Mouse (Mus musculus) cerebellum, adult 2 months (tissue): ENCODE data around the gene Plxna2. TPM values are rescaled to one million over a fixed set of nuclear protein-coding genes. Genes with fewer than 3 reads are reported as not detected.
A peak's percentile ranks its signal among the peaks of the same experiment; 100 is the strongest.

Experiments
- DNase-seq, 2 experiments: peaks; one replicate each; pipeline ENCODE4 v3.0.0; 2021
- H3K27ac ChIP-seq: fragments of 200-500 bp; 2 replicates; pipeline ENCODE4 v1.5.1; 2012; ENCODE audit warnings: low read length, control low read depth, inconsistent platforms; ENCODE audit not compliant: insufficient read depth
- H3K27me3 ChIP-seq: fragments of 200-500 bp; 2 replicates; pipeline ENCODE4 v1.6.1; 2012; ENCODE audit warnings: inconsistent platforms, mild to moderate bottlenecking, low read length, moderate library complexity; ENCODE audit not compliant: control insufficient read depth, insufficient read depth
- H3K4me1 ChIP-seq: fragments of 200-500 bp; 2 replicates; pipeline ENCODE4 v1.6.1; 2011; ENCODE audit warnings: low read length; ENCODE audit not compliant: control insufficient read depth, insufficient read depth
- H3K4me3 ChIP-seq: fragments of 200-500 bp; replicated peaks from 2 replicates; pipeline ENCODE3; 2011; ENCODE audit warnings: mild to moderate bottlenecking, low read depth, low read length, control low read depth; ENCODE audit not compliant: insufficient read depth
- CTCF ChIP-seq: fragments of 200-500 bp; IDR thresholded peaks from 2 replicates; pipeline ENCODE4 v1.5.1; 2011; ENCODE audit warnings: low read depth, mild to moderate bottlenecking, control low read depth, low read length, moderate library complexity, borderline replicate concordance; ENCODE audit not compliant: insufficient read depth
- POLR2A ChIP-seq: fragments of 200-500 bp; IDR thresholded peaks from 2 replicates; pipeline ENCODE4 v1.6.1; 2011; ENCODE audit warnings: low read length, control low read depth, borderline replicate concordance; ENCODE audit not compliant: insufficient read depth
- WGBS: fragments of 180-500 bp; shearing (Covaris S2); methylation state at CpG from one replicate; pipeline ENCODE4 v1.1.7; 2018; 5-methylcytosine and 5-hydroxymethylcytosine counted together
- polyA plus RNA-seq: library from polyadenylated mRNA; depleted of rRNA; stranded (reverse); fragments of >200 nt; gene quantifications from 2 replicates; pipeline ENCODE4 v1.2.3, GENCODE M21; 2012

Plxna2 gene
- polyA plus RNA-seq, 1 experiment = 18.0 TPM

GRCm38 (mm10) chr1:194675106-194675890 is 57.3 kb downstream of the Plxna2 start:
- no peak overlapping the region for H3K4me3 ChIP-seq

GRCm38 (mm10) chr1:194675891-194676200 is 57.8 kb downstream of the Plxna2 start:
- WGBS = 68% methylated on average over 2 of the region's 2 CpGs
- no peak overlapping the region for H3K27ac ChIP-seq
- H3K4me1 ChIP-seq = peaks cover 9% of the 10 kb centered on the region
- H3K27me3 ChIP-seq = no peaks in the 10 kb centered on the region
- TF ChIP-seq CTCF (no peak), POLR2A (no peak)
- DNase-seq = no peak
- no peak overlapping the region for H3K4me3 ChIP-seq

More at GRCm38 (mm10) chr1:194675106-194675890, 57.3 kb downstream of the Plxna2 start:
- peak in 1 of 2 experiments; percentile 36 for DNase-seq
- Histone ChIP-seq H3K4me1 (peaks cover 8% of the 10 kb centered on the region), H3K27ac (no peak overlapping the region), H3K27me3 (no peaks in the 10 kb centered on the region)
- 69% methylated on average over 3 of the region's 3 CpGs for WGBS
- TF ChIP-seq CTCF (no peak), POLR2A (no peak)

- Histone ChIP-seq H3K27ac (no peak overlapping the region), H3K27me3 (no peaks in the 10 kb centered on the region), H3K4me1 (peaks cover 20% of the 10 kb centered on the region), H3K4me3 (no peak overlapping the region)
- no peak for DNase-seq
- TF ChIP-seq POLR2A (no peak), CTCF (no peak)
- 86% methylated on average over 3 of the region's 3 CpGs for WGBS
Observed at GRCm38 (mm10) chr1:194677878-194678277, 59.9 kb downstream of the Plxna2 start.

GRCm38 (mm10) chr1:194679147-194679546 is 61.1 kb downstream of the Plxna2 start:
- no peak for DNase-seq
- H3K4me1 ChIP-seq = peaks cover 24% of the 10 kb centered on the region
- H3K4me3 ChIP-seq = no peak overlapping the region
- H3K27me3 ChIP-seq = no peaks in the 10 kb centered on the region
- TF ChIP-seq POLR2A (no peak), CTCF (no peak)
- H3K27ac ChIP-seq = no peak overlapping the region

- Histone ChIP-seq H3K27ac (no peak overlapping the region), H3K4me3 (no peak overlapping the region), H3K27me3 (no peaks in the 10 kb centered on the region), H3K4me1 (peaks cover 24% of the 10 kb centered on the region)
- TF ChIP-seq CTCF (no peak), POLR2A (no peak)
- DNase-seq = no peak
- WGBS = 69% methylated on average over 2 of the region's 2 CpGs
Observed at GRCm38 (mm10) chr1:194680136-194680535, 62.1 kb downstream of the Plxna2 start.

GRCm38 (mm10) chr1:194682021-194682420 is 64.0 kb downstream of the Plxna2 start:
- Histone ChIP-seq H3K4me3 (no peak overlapping the region), H3K4me1 (peaks cover 21% of the 10 kb centered on the region), H3K27me3 (no peaks in the 10 kb centered on the region), H3K27ac (no peak overlapping the region; the same call in 1 of the 2 replicates)
- no peak for TF ChIP-seq POLR2A
- no peak for TF ChIP-seq CTCF
- DNase-seq = peak; percentile 75 to 88

- DNase-seq = no peak
- peaks cover 21% of the 10 kb centered on the region for H3K4me1 ChIP-seq
- TF ChIP-seq CTCF (no peak), POLR2A (no peak)
- no peaks in the 10 kb centered on the region for H3K27me3 ChIP-seq
- H3K4me3 ChIP-seq = no peak overlapping the region
- H3K27ac ChIP-seq = no peak overlapping the region
- 71% methylated on average over 3 of the region's 3 CpGs for WGBS
Observed at GRCm38 (mm10) chr1:194683132-194683531, 65.1 kb downstream of the Plxna2 start.

- peaks cover 15% of the 10 kb centered on the region for H3K4me1 ChIP-seq
- no peak for DNase-seq
- H3K27me3 ChIP-seq = no peaks in the 10 kb centered on the region
- WGBS = 96% methylated on average over 2 of the region's 2 CpGs
- no peak overlapping the region for H3K4me3 ChIP-seq
- H3K27ac ChIP-seq = no peak overlapping the region
- no peak for TF ChIP-seq CTCF
- no peak for TF ChIP-seq POLR2A
Observed at GRCm38 (mm10) chr1:194685896-194686295, 67.9 kb downstream of the Plxna2 start.
